Mouse (Mus musculus): ENCODE data around the gene Unc13b. TPM values are rescaled to one million over a fixed set of nuclear protein-coding genes. Genes with fewer than 3 reads are reported as not detected.
"Not testable (repeated sequence)": the region's sequence is repeated elsewhere in the genome, so short reads cannot be mapped to it uniquely, and the experiment has no call there.

Unc13b gene
- polyA plus RNA-seq, 1 experiment from 2014 or later = 19.7 TPM

DNA sequence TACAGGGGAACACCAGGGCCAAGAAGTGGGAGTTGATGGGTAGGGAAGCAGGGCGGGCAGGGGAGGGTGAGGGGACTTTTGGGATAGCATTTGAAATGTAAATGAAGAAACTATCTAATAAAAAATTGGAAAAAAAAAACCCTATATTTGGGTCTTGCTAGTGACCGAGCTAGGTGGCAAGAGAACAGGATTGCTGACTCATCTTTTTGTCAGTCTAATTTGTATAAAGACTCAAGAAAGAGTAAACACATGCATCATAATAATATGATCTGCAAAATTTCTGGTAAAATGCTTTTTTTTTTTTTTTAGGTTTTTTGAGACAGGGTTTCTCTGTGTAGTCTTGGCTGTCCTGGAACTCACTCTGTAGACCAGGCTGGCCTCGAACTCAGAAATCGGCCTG lies 93.7 kb downstream of the Unc13b start:
- H3K9me3 ChIP-seq; ATAC-seq (ENCODE audit: low FRiP score); H3K36me3 ChIP-seq; H3K4me2 ChIP-seq; H3K27me3 ChIP-seq; H3K4me1 ChIP-seq (replicated peaks); H3K4me3 ChIP-seq; H3K27ac ChIP-seq; H3K9ac ChIP-seq: not testable (repeated sequence)
- WGBS = over 99% methylated on average over 4 of the region's 4 CpGs

DNA sequence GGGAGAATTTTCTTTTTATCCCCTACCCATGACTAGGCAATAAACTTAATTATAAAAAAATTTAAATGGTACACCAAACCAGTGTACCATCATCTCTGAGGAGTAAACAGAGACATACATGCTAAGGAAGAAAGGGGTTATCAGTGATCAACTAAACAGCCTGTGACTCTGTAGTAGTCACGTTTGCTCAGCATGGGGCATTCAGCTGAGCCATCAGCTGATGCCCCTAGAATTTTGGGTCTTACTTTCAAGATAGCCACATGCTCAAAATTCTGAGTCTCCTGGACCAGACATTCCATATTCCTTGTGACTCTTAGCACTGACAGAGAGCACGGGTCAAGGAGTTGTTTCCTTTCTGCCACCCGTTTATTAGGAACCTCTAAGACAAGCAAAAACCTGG lies 101.3 kb downstream of the Unc13b start:
- no peak overlapping the region for H3K27ac ChIP-seq
- peaks cover 10% of the 10 kb centered on the region for H3K4me1 ChIP-seq (replicated peaks)
- no peaks in the 10 kb centered on the region for H3K27me3 ChIP-seq
- H3K9me3 ChIP-seq = no peaks in the 10 kb centered on the region
- no peak for ATAC-seq (ENCODE audit: low FRiP score)
- no peak overlapping the region for H3K4me3 ChIP-seq
- no peak overlapping the region for H3K4me2 ChIP-seq
- H3K9ac ChIP-seq = no peak overlapping the region
- H3K36me3 ChIP-seq = no peaks in the 10 kb centered on the region
- 68% methylated on average over 3 of the region's 3 CpGs for WGBS

DNA sequence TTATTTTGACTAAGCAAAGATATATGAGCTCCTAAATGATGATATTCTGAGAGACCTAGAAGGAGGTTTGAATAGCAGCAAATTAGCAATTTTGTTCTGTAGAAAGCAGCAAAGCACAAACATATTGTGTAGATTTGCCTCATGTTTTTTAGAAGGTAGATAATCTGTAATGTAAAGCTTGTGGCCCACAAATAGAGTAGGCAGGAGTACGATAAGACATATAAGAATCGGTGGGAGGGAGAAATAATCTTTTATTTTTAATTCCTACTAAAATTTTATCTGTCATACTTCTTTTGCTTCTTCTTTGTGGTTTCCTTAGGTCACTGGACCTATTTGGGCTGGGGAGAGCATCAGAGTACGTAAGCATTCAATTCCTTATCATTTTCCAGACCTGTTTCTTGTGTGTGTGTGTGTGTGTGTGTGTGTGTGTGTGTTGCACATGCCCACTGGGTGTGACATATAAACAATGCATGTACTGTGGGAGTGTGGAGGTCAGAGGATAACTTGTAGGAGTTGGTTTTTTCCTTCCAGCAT lies 102.4 kb downstream of the Unc13b start:
- H3K36me3 ChIP-seq = peaks cover 5% of the 10 kb centered on the region; the same call in 1 of the 2 replicates
- no peak overlapping the region for H3K27ac ChIP-seq
- no peak overlapping the region for H3K4me3 ChIP-seq
- no peak for ATAC-seq (ENCODE audit: low FRiP score)
- H3K9ac ChIP-seq = no peak overlapping the region
- 96% methylated on average over 3 of the region's 3 CpGs for WGBS
- peaks cover 10% of the 10 kb centered on the region for H3K4me1 ChIP-seq (replicated peaks)
- H3K9me3 ChIP-seq = no peaks in the 10 kb centered on the region
- no peaks in the 10 kb centered on the region for H3K27me3 ChIP-seq
- no peak overlapping the region for H3K4me2 ChIP-seq

DNA sequence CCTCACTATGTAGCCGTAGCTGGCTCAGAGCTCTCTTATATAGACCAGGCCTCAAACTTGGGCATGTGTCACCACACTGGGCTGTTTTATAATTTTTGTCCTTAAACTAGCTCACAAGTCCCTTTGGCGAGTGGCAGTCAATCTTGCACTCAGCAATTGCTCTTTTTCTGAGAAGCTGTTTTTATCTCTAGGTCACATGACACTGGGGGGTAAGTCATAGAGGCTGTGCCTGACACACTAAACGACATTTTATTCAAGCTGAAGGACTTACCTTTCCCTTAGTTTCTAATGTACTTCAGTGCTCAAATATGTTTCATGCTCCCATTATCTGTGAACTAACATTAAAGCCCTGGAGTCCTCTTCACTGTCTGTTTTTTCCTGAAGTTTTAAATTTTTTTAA lies 104.5 kb downstream of the Unc13b start:
- Histone ChIP-seq H3K9me3 (no peaks in the 10 kb centered on the region), H3K27me3 (no peaks in the 10 kb centered on the region), H3K4me2 (no peak overlapping the region), H3K36me3 (peaks cover 5% of the 10 kb centered on the region; the same call in 1 of the 2 replicates), H3K4me3 (no peak overlapping the region), H3K9ac (no peak overlapping the region), H3K4me1 (replicated peaks) (peaks cover 10% of the 10 kb centered on the region), H3K27ac (no peak overlapping the region)
- ATAC-seq (ENCODE audit: low FRiP score) = no peak
- 82% methylated on average over 3 of the region's 3 CpGs for WGBS

DNA sequence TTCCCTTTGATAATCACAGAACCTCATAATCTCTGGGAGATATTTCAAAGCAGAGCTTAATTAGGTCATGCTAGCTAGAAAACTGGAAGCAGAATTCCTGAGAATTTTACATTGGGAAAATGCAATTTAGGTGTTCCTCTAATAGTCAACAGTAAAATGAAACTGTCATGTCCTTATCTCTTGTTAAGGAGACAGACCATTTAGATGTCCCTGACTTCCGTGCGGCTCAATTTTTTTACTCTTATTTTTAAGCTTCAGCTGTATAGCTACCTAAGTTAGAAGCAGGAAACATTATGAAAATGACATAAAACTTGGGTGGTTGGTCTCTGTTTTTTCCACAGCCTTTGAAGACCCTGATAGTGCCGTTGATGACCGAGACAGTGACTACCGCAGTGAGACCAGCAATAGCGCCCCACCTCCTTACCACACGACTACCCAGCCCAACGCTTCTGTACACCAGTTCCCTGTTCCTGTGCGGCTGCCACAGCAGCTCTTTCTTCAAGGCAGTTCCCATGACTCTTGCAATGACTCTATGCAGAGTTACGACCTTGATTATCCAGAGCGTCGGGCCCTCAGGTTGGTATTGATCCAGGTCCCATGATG lies 106.8 kb downstream of the Unc13b start:
- 93% methylated on average over 12 of the region's 12 CpGs for WGBS
- no peak for ATAC-seq (ENCODE audit: low FRiP score)
- H3K4me2 ChIP-seq = no peak overlapping the region

DNA sequence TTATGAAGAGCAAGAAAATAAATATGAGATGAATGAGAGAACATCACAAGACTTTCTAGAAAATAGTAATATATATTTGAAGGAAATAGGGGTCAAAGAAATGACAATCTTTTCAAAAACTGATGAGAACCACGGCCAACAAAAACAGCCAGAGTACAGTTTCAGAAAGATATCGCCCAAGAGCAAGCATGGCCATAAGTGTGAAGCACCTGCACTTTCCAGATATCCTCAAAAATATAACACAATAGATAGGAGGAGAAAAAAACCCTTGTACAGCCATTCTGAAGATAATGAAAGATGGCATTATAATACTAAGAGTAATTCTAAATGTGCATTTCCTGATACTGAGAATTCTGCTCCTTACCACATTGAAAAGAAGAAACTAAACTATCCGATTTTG lies 111.3 kb downstream of the Unc13b start:
- Histone ChIP-seq H3K4me2 (no peak overlapping the region), H3K9me3 (no peaks in the 10 kb centered on the region), H3K27me3 (no peaks in the 10 kb centered on the region), H3K9ac (no peak overlapping the region), H3K27ac (no peak overlapping the region), H3K4me1 (replicated peaks) (no peaks in the 10 kb centered on the region), H3K36me3 (peaks cover 5% of the 10 kb centered on the region; the same call in 1 of the 2 replicates), H3K4me3 (no peak overlapping the region)
- WGBS = 97% methylated on average over 3 of the region's 3 CpGs
- no peak for ATAC-seq (ENCODE audit: low FRiP score)

More for the DNA sequence above, 106.8 kb downstream of the Unc13b start:
- Histone ChIP-seq H3K9me3 (no peaks in the 10 kb centered on the region), H3K9ac (no peak overlapping the region), H3K27ac (no peak overlapping the region), H3K4me1 (replicated peaks) (no peaks in the 10 kb centered on the region), H3K36me3 (peaks cover 5% of the 10 kb centered on the region; the same call in 1 of the 2 replicates), H3K27me3 (no peaks in the 10 kb centered on the region), H3K4me3 (no peak overlapping the region)

DNA sequence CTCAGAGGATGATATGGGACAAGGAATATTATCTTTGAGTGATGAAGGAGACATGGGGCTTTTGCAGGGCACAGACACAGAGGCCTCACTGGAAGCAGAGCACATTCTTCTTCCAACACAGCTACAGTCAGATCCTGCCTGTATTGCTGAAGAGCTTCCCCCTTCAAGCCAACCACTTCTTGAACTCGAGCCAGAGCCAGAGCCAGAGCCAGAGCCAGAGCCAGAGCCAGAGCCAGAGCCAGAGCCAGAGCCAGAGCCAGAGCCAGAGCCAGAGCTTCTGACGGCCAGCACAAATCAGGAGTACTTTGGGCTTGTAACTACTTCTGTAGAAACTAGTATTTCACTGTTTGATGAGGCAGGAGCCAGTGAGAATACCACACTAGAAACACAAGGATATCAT lies 118.4 kb downstream of the Unc13b start:
- no peak for ATAC-seq (ENCODE audit: low FRiP score)
- Histone ChIP-seq H3K27ac (no peak overlapping the region), H3K36me3 (0 out of 2 replicates have a peak, but pooled peaks cover 3% of the 10 kb centered on the region), H3K27me3 (no peaks in the 10 kb centered on the region), H3K9me3 (no peaks in the 10 kb centered on the region), H3K9ac (no peak overlapping the region), H3K4me2 (no peak overlapping the region), H3K4me3 (no peak overlapping the region), H3K4me1 (replicated peaks) (no peaks in the 10 kb centered on the region)
- 79% methylated on average over 2 of the region's 2 CpGs for WGBS

DNA sequence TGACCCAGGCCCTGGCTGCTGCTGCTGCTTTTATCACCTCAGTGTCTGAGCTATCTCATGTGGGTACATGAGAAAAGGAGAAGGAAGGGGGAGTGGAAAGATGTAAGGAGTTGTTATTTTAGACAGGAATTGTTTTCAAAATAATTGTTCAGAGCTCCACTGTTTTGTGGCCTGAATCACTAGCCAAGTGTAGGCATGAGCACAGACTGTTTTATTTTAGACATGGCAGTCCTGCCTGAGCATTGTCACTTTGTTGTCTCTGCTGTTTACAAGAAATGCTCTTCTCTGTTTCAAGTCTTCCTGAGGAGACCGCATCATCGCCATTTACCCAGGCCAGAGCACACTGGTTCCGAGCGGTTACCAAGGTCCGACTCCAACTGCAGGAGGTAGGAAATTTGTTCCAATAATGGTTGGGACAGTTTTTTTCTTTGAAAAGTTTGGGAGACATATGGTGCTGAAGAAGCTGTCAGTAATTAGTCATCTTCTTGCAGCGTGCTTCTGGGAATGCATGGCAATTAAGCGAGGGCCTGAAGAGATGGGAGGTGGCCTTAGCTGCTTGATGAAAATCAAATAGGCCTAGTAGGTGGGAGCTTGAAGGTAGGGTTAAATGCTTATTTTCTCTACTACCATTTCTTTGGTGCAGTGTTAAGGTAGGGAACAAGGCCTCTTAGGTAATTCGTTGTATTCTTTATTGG lies 123.9 kb downstream of the Unc13b start:
- H3K27me3 ChIP-seq = no peaks in the 10 kb centered on the region
- H3K36me3 ChIP-seq = 0 out of 2 replicates have a peak, but pooled peaks cover 3% of the 10 kb centered on the region
- WGBS = 91% methylated on average over 8 of the region's 8 CpGs
- no peak overlapping the region for H3K9ac ChIP-seq
- H3K4me3 ChIP-seq = no peak overlapping the region
- no peaks in the 10 kb centered on the region for H3K9me3 ChIP-seq
- no peak overlapping the region for H3K4me2 ChIP-seq
- no peak overlapping the region for H3K27ac ChIP-seq
- no peaks in the 10 kb centered on the region for H3K4me1 ChIP-seq (replicated peaks)
- no peak for ATAC-seq (ENCODE audit: low FRiP score)

DNA sequence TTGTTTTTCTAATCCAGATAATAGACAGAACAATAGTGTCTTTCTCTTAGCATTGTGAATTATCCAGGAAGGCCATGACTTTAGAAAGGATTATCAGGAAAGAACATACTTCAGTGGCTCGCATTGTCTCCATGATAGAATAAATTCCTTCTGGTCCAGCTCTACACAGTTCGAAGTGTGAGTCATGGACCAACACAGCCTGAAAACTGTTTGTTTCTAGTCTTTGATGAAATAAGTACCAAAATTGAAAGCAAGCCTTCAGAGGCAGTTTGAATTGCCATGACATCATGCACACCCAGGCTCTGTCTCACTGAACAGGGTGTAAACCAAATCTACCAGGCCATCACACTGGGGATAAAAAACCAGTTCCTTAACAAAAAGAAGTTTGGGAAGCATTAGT lies 128.7 kb downstream of the Unc13b start:
- H3K4me2 ChIP-seq = no peak overlapping the region
- no peak for ATAC-seq (ENCODE audit: low FRiP score)
- H3K9me3 ChIP-seq = no peaks in the 10 kb centered on the region
- H3K27ac ChIP-seq = no peak overlapping the region
- 83% methylated on average over 2 of the region's 2 CpGs for WGBS
- H3K27me3 ChIP-seq = no peaks in the 10 kb centered on the region
- no peaks in the 10 kb centered on the region for H3K36me3 ChIP-seq
- H3K9ac ChIP-seq = no peak overlapping the region
- no peak overlapping the region for H3K4me3 ChIP-seq
- no peaks in the 10 kb centered on the region for H3K4me1 ChIP-seq (replicated peaks)

DNA sequence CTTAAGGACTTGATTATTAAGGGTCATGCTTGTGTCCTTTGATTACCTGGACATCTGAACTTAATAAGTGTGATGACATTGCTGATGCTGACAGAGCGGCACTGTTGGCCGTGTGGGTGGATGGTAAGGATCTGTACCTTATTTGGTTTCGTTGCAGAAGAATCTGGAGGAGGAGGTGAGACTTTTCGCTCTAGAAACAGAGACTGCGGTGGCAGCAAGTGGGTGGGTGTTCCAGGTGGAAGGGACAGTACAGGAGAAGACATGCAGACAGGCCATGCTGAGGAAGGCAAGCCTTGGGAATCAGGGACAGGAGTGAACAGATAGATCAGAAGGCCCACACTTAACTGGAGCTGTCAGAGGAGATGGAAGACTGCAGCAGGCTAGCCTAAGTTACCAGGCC lies 130.6 kb downstream of the Unc13b start:
- no peaks in the 10 kb centered on the region for H3K4me1 ChIP-seq (replicated peaks)
- WGBS = 94% methylated on average over 5 of the region's 5 CpGs
- H3K4me3 ChIP-seq = no peak overlapping the region
- ATAC-seq (ENCODE audit: low FRiP score) = no peak
- no peak overlapping the region for H3K27ac ChIP-seq
- no peaks in the 10 kb centered on the region for H3K36me3 ChIP-seq
- no peaks in the 10 kb centered on the region for H3K9me3 ChIP-seq
- H3K27me3 ChIP-seq = no peaks in the 10 kb centered on the region
- no peak overlapping the region for H3K9ac ChIP-seq
- H3K4me2 ChIP-seq = no peak overlapping the region

DNA sequence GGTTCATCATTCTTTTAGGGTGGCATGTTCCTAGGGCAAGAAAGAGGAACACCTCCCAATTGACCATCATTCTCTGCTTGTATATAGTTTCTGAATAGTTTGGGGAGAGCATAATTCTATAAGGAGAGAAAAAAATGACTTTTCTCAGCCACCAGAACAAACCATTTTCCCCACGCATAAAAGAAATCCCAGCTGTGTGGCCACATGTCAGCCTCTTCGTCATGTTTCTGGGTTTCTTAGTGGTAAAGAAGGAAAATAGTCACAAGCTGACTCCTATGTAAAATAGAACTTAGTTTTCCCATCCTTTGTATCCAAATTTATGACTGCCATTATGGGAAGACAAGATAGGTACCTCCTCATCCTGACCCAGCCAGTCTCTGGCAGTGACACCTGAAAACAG lies 146.2 kb downstream of the Unc13b start:
- WGBS = 88% methylated on average over 2 of the region's 2 CpGs
- Histone ChIP-seq H3K27me3 (no peaks in the 10 kb centered on the region), H3K9ac (no peak overlapping the region), H3K4me3 (no peak overlapping the region), H3K9me3 (peaks cover 6% of the 10 kb centered on the region; the same call in 1 of the 2 replicates), H3K4me2 (no peak overlapping the region), H3K27ac (no peak overlapping the region), H3K4me1 (replicated peaks) (peaks cover 16% of the 10 kb centered on the region), H3K36me3 (peaks cover 5% of the 10 kb centered on the region)
- no peak for ATAC-seq (ENCODE audit: low FRiP score)

DNA sequence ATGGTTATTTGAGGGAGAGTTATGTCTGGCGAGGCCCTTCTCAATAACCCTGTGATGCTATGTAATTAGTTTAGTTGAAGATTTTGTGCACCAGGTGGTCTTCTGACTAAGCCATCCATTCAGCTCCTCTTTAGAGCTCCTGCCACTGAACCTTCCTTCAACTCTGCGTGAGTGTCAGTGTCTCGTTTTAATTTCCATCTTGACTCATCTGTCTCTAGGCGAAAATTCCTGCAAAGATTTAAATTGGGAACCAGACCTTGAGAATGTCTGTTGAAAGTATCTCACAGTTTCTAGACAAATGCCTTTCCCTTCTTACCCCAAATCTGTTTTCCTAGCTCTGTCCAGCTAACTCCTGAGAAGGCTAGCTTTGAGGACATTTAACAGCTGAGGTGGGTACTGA lies 146.8 kb downstream of the Unc13b start:
- H3K4me2 ChIP-seq = no peak overlapping the region
- no peak for ATAC-seq (ENCODE audit: low FRiP score)
- no peak overlapping the region for H3K27ac ChIP-seq
- 61% methylated on average over 4 of the region's 4 CpGs for WGBS
- H3K4me1 ChIP-seq (replicated peaks) = peaks cover 16% of the 10 kb centered on the region
- peaks cover 5% of the 10 kb centered on the region for H3K36me3 ChIP-seq
- no peak overlapping the region for H3K9ac ChIP-seq
- peaks cover 6% of the 10 kb centered on the region; the same call in 1 of the 2 replicates for H3K9me3 ChIP-seq
- no peak overlapping the region for H3K4me3 ChIP-seq
- H3K27me3 ChIP-seq = no peaks in the 10 kb centered on the region

DNA sequence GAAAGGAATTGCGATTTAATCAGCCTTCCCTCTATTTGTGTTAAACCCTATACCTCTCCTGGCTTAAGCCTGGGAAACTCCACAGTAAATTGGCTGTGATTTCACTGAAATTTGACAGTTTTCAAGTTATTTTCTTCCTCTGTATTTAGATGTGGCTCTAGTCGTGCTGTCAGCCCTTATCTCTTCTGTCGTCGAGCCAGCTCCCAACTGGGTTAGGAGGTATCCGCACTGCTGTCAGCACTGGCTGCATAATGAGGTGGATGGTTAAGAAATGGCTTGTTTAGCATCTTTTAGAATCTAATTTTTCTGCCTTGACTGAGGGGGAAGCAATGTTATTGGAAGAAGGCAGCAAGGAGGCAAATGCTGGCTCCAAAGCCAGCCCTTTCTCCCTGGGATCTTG lies 148.2 kb downstream of the Unc13b start:
- 69% methylated on average over 5 of the region's 5 CpGs for WGBS
- Histone ChIP-seq H3K4me2 (no peak overlapping the region), H3K27me3 (no peaks in the 10 kb centered on the region), H3K36me3 (peaks cover under 1% of the 10 kb centered on the region; the same call in 1 of the 2 replicates), H3K9ac (no peak overlapping the region), H3K9me3 (peaks cover 2% of the 10 kb centered on the region; the same call in 1 of the 2 replicates), H3K27ac (no peak overlapping the region), H3K4me1 (replicated peaks) (peaks cover 16% of the 10 kb centered on the region), H3K4me3 (no peak overlapping the region)
- no peak for ATAC-seq (ENCODE audit: low FRiP score)
